Mouse (Mus musculus): Measurements from ENCODE around the gene Hist3h2ba. TPM values are rescaled to one million over a fixed set of nuclear protein-coding genes. Genes with fewer than 3 reads are reported as not detected.

The Hist3h2ba gene
- polyA plus RNA-seq, 1 experiment = not detected

GRCm38 (mm10) chr11:58970831-58971530 lies 22.3 kb downstream of the Hist3h2ba start:
- Histone ChIP-seq H3K4me1 (ENCODE audit: control insufficient read depth, insufficient read depth, low read length) (peaks cover 5% of the 10 kb centered on the region), H3K27ac (ENCODE audit: insufficient read depth, low read depth, low read length) (no peak overlapping the region), H3K4me3 (ENCODE audit: insufficient read depth, low read length) (no peak overlapping the region)
- TF ChIP-seq CTCF (IDR thresholded peaks at IDR 0.05; ENCODE audit: low read depth, low read length) (0 out of 2 replicates have a peak, but pooled peaks have one; percentile 16), POLR2A (IDR thresholded peaks at IDR 0.05; ENCODE audit: borderline replicate concordance, low read depth, low read length) (no peak)

- H3K4me1 ChIP-seq (ENCODE audit: control insufficient read depth, insufficient read depth, low read length) = peaks cover 5% of the 10 kb centered on the region
- H3K4me3 ChIP-seq (ENCODE audit: insufficient read depth, low read length) = no peak overlapping the region
- H3K27ac ChIP-seq (ENCODE audit: insufficient read depth, low read depth, low read length) = no peak overlapping the region
- TF ChIP-seq POLR2A (IDR thresholded peaks at IDR 0.05; ENCODE audit: borderline replicate concordance, low read depth, low read length) (no peak), CTCF (IDR thresholded peaks at IDR 0.05; ENCODE audit: low read depth, low read length) (no peak)
These were observed 23.1 kb downstream of the Hist3h2ba start for GRCm38 (mm10) chr11:58971796-58972195.

GRCm38 (mm10) chr11:58974414-58974813 lies 25.7 kb downstream of the Hist3h2ba start:
- H3K4me1 ChIP-seq (ENCODE audit: control insufficient read depth, insufficient read depth, low read length) = peaks cover 5% of the 10 kb centered on the region
- no peak overlapping the region for H3K4me3 ChIP-seq (ENCODE audit: insufficient read depth, low read length)
- TF ChIP-seq POLR2A (IDR thresholded peaks at IDR 0.05; ENCODE audit: borderline replicate concordance, low read depth, low read length) = no peak
- TF ChIP-seq CTCF (IDR thresholded peaks at IDR 0.05; ENCODE audit: low read depth, low read length) = no peak
- no peak overlapping the region for H3K27ac ChIP-seq (ENCODE audit: insufficient read depth, low read depth, low read length)

DNA sequence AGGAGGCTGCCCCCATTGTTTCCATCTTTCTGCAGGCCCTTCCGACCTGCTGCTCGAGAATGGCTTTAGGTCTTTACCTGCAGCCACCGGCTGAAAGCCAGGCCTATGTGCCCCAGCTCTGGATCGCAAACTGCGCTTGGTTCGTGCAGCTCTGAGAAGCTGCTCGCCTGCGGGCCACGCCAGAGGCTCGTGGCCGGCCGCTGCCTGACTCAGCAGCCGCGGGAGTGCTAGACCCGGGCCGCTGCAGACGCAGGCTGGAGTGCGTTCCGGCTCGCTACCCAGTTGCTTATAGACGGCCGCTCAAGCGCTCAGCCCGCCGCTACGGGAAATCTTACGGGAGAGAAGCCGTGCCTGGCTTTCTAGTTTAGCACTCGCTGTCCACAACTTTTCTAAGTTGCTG lies 28.4 kb downstream of the Hist3h2ba start:
- H3K4me1 ChIP-seq (ENCODE audit: control insufficient read depth, insufficient read depth, low read length) = peaks cover 20% of the 10 kb centered on the region
- peak overlapping the region; percentile 97 for H3K4me3 ChIP-seq (ENCODE audit: insufficient read depth, low read length)
- peak overlapping the region; percentile 72 for H3K27ac ChIP-seq (ENCODE audit: insufficient read depth, low read depth, low read length)
- TF ChIP-seq CTCF (IDR thresholded peaks at IDR 0.05; ENCODE audit: low read depth, low read length) (no peak), POLR2A (IDR thresholded peaks at IDR 0.05; ENCODE audit: borderline replicate concordance, low read depth, low read length) (no peak)

DNA sequence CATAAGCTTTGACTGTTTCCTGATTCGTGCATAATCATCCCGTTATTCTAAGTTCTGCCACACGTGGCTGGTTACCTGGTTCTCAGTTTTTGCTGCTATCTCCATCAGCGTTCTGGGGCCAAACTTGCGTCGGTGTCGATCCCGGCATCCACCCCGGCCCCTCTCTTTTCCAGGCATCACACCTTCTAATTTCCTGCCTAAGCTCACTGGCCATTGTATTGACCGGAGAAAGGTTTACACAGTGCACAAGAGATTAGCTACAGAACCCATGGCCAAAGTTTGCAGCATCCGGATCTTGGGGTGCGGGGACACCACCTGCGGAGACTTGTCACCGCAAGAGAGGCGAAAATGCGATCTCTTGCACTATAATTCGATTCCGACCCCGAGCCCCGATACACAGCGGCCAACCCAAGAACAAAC lies 28.9 kb downstream of the Hist3h2ba start:
- TF ChIP-seq POLR2A (IDR thresholded peaks at IDR 0.05; ENCODE audit: borderline replicate concordance, low read depth, low read length) (no peak), CTCF (IDR thresholded peaks at IDR 0.05; ENCODE audit: low read depth, low read length) (no peak)
- Histone ChIP-seq H3K4me3 (ENCODE audit: insufficient read depth, low read length) (peak overlapping the region; percentile 97), H3K4me1 (ENCODE audit: control insufficient read depth, insufficient read depth, low read length) (peaks cover 24% of the 10 kb centered on the region), H3K27ac (ENCODE audit: insufficient read depth, low read depth, low read length) (peak overlapping the region; percentile 72)

- H3K4me1 ChIP-seq (ENCODE audit: control insufficient read depth, insufficient read depth, low read length) = peaks cover 28% of the 10 kb centered on the region
- H3K27ac ChIP-seq (ENCODE audit: insufficient read depth, low read depth, low read length) = peak within 1 kb of the TSS; percentile 72
- peak within 1 kb of the TSS; percentile 97 for H3K4me3 ChIP-seq (ENCODE audit: insufficient read depth, low read length)
- TF ChIP-seq POLR2A (IDR thresholded peaks at IDR 0.05; ENCODE audit: borderline replicate concordance, low read depth, low read length) (no peak), CTCF (IDR thresholded peaks at IDR 0.05; ENCODE audit: low read depth, low read length) (no peak)
These were observed 29.4 kb downstream of the Hist3h2ba start, which contains the start of gene Trim11 for GRCm38 (mm10) chr11:58978027-58978705. Gene Trim11, plus strand, starts transcription at chr11:58978093.

DNA sequence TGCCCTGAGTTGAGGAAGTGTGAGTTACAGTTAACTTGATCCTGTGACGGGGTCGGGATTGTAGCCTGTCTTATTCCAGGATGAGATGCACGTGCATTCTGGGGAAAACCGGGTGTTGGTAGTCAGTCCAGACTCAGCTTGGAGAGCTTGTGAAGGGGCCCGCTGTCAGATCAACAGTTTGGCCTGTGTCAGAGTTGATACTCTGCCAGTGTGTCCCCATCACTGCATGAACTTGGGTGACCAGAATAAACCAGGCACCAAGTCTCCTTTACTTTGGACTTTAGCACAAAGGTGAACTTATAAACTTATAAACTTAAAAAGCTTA lies 29.9 kb downstream of the Hist3h2ba start:
- peak overlapping the region; percentile 97 for H3K4me3 ChIP-seq (ENCODE audit: insufficient read depth, low read length)
- H3K4me1 ChIP-seq (ENCODE audit: control insufficient read depth, insufficient read depth, low read length) = peaks cover 28% of the 10 kb centered on the region
- TF ChIP-seq POLR2A (IDR thresholded peaks at IDR 0.05; ENCODE audit: borderline replicate concordance, low read depth, low read length) (no peak), CTCF (IDR thresholded peaks at IDR 0.05; ENCODE audit: low read depth, low read length) (no peak)
- peak overlapping the region; percentile 66 for H3K27ac ChIP-seq (ENCODE audit: insufficient read depth, low read depth, low read length)

DNA sequence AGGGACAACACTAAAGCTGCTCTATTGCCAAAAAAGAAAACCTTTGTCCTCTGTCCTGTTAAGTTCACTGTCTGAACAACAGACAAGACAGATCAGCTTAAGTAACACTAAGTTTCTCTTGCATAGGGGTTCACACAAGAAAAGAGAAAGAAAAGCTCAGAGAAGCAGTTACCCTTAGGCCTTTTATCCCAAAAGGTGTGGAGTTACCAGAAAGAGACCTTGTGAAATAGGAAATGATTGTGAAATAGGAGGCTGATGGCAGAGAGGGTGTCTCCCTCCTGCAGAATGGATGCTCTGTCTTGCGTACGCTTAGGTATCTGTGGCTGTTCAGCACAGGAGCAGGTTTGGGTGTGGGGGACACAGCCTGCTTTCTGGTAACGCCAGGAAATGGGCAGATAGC lies 30.5 kb downstream of the Hist3h2ba start:
- H3K4me3 ChIP-seq (ENCODE audit: insufficient read depth, low read length) = peak overlapping the region; percentile 97
- H3K4me1 ChIP-seq (ENCODE audit: control insufficient read depth, insufficient read depth, low read length) = peaks cover 28% of the 10 kb centered on the region
- peak overlapping the region; percentile 66 for H3K27ac ChIP-seq (ENCODE audit: insufficient read depth, low read depth, low read length)
- TF ChIP-seq POLR2A (IDR thresholded peaks at IDR 0.05; ENCODE audit: borderline replicate concordance, low read depth, low read length) = no peak
- no peak for TF ChIP-seq CTCF (IDR thresholded peaks at IDR 0.05; ENCODE audit: low read depth, low read length)

GRCm38 (mm10) chr11:58979661-58980060 lies 30.9 kb downstream of the Hist3h2ba start:
- Histone ChIP-seq H3K27ac (ENCODE audit: insufficient read depth, low read depth, low read length) (peak overlapping the region; percentile 66), H3K4me1 (ENCODE audit: control insufficient read depth, insufficient read depth, low read length) (peaks cover 28% of the 10 kb centered on the region), H3K4me3 (ENCODE audit: insufficient read depth, low read length) (peak overlapping the region; percentile 97)
- TF ChIP-seq CTCF (IDR thresholded peaks at IDR 0.05; ENCODE audit: low read depth, low read length) (no peak), POLR2A (IDR thresholded peaks at IDR 0.05; ENCODE audit: borderline replicate concordance, low read depth, low read length) (no peak)

DNA sequence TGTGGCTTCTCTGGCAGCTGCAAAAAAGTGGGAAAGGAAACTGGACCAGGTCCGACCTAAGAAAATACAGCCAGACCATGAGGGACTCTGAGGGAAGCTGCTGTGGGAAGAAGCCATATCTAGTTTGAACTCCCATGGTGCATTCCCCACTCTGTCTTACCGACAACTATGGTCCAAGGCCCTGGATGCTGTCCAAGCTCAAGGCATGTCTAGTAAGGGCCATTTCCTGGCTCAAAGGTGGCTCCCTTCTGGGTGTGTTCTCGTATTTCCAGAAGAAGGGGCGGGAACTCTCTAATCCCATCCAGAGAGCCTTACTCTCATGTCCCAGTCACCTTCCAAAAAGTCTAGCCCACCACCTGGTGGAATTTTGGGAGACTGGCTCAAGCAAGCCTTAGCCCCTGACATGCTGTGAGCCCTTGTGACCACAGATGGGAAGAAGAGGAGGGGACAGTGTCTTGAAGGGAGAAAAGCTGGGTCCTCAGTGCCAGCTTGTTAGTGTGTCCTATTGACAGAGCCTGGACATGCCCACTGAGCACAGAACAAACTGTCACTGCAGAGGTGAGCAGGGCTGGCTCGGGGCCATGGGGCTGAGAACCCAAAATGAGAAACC lies 31.8 kb downstream of the Hist3h2ba start:
- TF ChIP-seq POLR2A (IDR thresholded peaks at IDR 0.05; ENCODE audit: borderline replicate concordance, low read depth, low read length) = no peak
- no peak; the same call in 1 of the 2 replicates for TF ChIP-seq CTCF (IDR thresholded peaks at IDR 0.05; ENCODE audit: low read depth, low read length)
- Histone ChIP-seq H3K4me1 (ENCODE audit: control insufficient read depth, insufficient read depth, low read length) (peaks cover 28% of the 10 kb centered on the region), H3K27ac (ENCODE audit: insufficient read depth, low read depth, low read length) (0 out of 2 replicates have a peak overlapping the region, but pooled peaks have one; percentile 3), H3K4me3 (ENCODE audit: insufficient read depth, low read length) (peak overlapping the region; percentile 97)
